Mouse (Mus musculus): ENCODE measurements around the gene Bmpr1b. TPM values are rescaled to one million over a fixed set of nuclear protein-coding genes. Genes with fewer than 3 reads are reported as not detected.

The Bmpr1b gene
- polyA plus RNA-seq, 1 experiment from 2014 or later, result 2.7 TPM

GRCm38 (mm10) chr3:141932956-141933355 is 236.3 kb downstream of the Bmpr1b start:
- no peaks in the 10 kb centered on the region for H3K9me3 ChIP-seq (ENCODE audit: control insufficient read depth, low read length)
- ATAC-seq (ENCODE audit: low FRiP score, low TSS enrichment) (no peak), DNase-seq (ENCODE audit: low spot score) (no peak)
- H3K27me3 ChIP-seq (ENCODE audit: control insufficient read depth, insufficient read depth, low read length), result no peaks in the 10 kb centered on the region
- H3K4me2 ChIP-seq (replicated peaks; ENCODE audit: low read depth), result no peak overlapping the region
- H3K36me3 ChIP-seq (ENCODE audit: control insufficient read depth, insufficient read depth, low read length), result no peaks in the 10 kb centered on the region
- H3K9ac ChIP-seq (ENCODE audit: low read length), result no peak overlapping the region
- H3K4me1 ChIP-seq (replicated peaks; ENCODE audit: control insufficient read depth, insufficient read depth), result no peaks in the 10 kb centered on the region; the same call in 1 of the 2 replicates
- H3K4me3 ChIP-seq (ENCODE audit: low read depth, low read length), result no peak overlapping the region
- TF ChIP-seq CTCF (IDR thresholded peaks at IDR 0.05; ENCODE audit: low read depth) (no peak), EP300 (optimal IDR thresholded peaks at IDR 0.05) (no peak)
- WGBS, result 67% methylated on average over 3 of the region's 3 CpGs
- H3K27ac ChIP-seq (replicated peaks), result no peak overlapping the region

DNA sequence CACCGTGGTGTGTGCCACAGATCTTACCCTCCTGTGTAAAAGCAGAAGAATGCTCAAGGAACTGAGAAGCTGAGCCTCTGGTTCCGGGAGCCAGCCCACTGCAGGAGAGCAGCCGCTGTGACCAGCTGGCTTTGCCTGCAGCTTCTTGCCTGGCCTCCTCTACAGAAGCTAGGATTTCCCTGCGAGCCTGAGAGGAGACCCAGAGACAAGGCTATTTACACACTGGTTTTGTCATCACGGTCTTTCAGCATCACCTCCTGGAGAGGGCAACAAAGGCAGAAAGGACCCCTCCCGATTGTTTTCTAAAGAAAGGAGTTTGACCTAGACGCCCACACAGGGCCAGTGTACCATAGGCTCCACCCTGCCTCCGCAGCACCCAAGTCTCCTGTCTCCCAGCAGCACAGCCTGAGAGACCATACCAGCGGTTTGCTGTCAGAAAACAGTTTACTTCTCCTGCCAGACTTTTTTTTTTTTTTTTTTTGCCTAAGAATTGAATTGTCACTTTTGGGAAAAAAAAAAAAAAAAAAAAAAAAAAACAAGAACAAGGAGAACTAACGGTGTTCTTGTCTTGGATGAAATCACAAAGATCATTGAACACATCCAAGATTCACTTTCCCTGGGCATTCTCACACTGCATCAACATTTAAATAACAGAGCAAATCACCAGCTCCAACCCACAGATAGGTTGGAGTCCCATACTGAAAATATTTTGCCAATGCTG is 237.7 kb downstream of the Bmpr1b start:
- TF ChIP-seq EP300 (optimal IDR thresholded peaks at IDR 0.05), result no peak
- no peak for TF ChIP-seq CTCF (IDR thresholded peaks at IDR 0.05; ENCODE audit: low read depth)
- 19% methylated on average over 10 of the region's 10 CpGs for WGBS
- Histone ChIP-seq H3K4me1 (replicated peaks; ENCODE audit: control insufficient read depth, insufficient read depth) (no peaks in the 10 kb centered on the region; the same call in 1 of the 2 replicates), H3K4me2 (replicated peaks; ENCODE audit: low read depth) (peak overlapping the region; percentile 18), H3K27ac (replicated peaks) (no peak overlapping the region), H3K27me3 (ENCODE audit: control insufficient read depth, insufficient read depth, low read length) (no peaks in the 10 kb centered on the region), H3K4me3 (ENCODE audit: low read depth, low read length) (0 out of 2 replicates have a peak overlapping the region, but pooled peaks have one; percentile 4), H3K9ac (ENCODE audit: low read length) (no peak overlapping the region), H3K36me3 (ENCODE audit: control insufficient read depth, insufficient read depth, low read length) (no peaks in the 10 kb centered on the region), H3K9me3 (ENCODE audit: control insufficient read depth, low read length) (no peaks in the 10 kb centered on the region)
- DNase-seq (ENCODE audit: low spot score), result peak; percentile 19
- no peak for ATAC-seq (ENCODE audit: low FRiP score, low TSS enrichment)

DNA sequence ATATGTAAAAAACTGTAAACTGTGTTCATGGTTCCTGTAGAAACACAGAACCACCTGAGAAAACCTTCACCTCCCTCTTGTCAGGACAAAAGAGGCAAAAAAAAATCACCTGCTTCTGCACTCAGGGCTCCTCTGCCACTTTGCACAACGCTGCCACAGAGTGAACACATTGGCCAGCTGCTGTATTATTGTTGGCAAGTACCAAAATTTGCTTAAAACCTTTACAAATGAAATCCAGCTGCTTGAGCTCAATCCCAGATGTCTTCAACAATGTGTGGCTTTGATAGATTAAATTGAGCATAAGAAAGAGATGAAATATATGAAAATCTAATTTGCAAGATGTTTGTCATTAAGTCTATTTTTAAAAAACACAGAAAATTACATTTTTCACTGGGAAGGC is 245.8 kb downstream of the Bmpr1b start:
- ATAC-seq (ENCODE audit: low FRiP score, low TSS enrichment) (no peak), DNase-seq (ENCODE audit: low spot score) (no peak)
- no peak overlapping the region for H3K9ac ChIP-seq (ENCODE audit: low read length)
- H3K36me3 ChIP-seq (ENCODE audit: control insufficient read depth, insufficient read depth, low read length), result no peaks in the 10 kb centered on the region
- H3K9me3 ChIP-seq (ENCODE audit: control insufficient read depth, low read length), result no peaks in the 10 kb centered on the region
- H3K4me2 ChIP-seq (replicated peaks; ENCODE audit: low read depth), result no peak overlapping the region
- TF ChIP-seq CTCF (IDR thresholded peaks at IDR 0.05; ENCODE audit: low read depth) (no peak), EP300 (optimal IDR thresholded peaks at IDR 0.05) (no peak)
- no peak overlapping the region for H3K4me3 ChIP-seq (ENCODE audit: low read depth, low read length)
- WGBS, result 29% methylated on average over 1 of the region's 1 CpGs
- H3K27me3 ChIP-seq (ENCODE audit: control insufficient read depth, insufficient read depth, low read length), result no peaks in the 10 kb centered on the region
- no peaks in the 10 kb centered on the region for H3K4me1 ChIP-seq (replicated peaks; ENCODE audit: control insufficient read depth, insufficient read depth)
- H3K27ac ChIP-seq (replicated peaks), result no peak overlapping the region

DNA sequence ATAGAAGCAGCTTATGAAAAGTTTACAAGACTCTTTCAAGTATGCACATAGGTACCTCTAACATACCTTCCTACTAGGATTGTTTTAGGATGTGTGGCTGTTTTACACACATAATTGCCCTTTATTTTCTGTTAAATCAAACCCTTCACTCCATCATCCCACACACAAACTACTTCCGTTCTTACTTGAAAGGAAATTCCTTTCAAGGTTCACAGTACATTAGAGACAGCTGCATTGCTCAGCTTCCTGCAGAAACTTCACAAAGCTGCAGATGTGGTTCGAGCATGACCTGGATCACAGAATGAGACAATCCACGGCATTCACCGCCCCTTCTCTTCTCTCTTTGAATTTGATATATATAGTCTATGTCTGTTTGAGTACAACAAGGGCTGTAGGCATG is 248.1 kb downstream of the Bmpr1b start:
- no peak for ATAC-seq (ENCODE audit: low FRiP score, low TSS enrichment)
- H3K27me3 ChIP-seq (ENCODE audit: control insufficient read depth, insufficient read depth, low read length), result no peaks in the 10 kb centered on the region
- H3K27ac ChIP-seq (replicated peaks), result no peak overlapping the region
- TF ChIP-seq CTCF (IDR thresholded peaks at IDR 0.05; ENCODE audit: low read depth), result no peak
- no peak overlapping the region for H3K9ac ChIP-seq (ENCODE audit: low read length)
- H3K4me1 ChIP-seq (replicated peaks; ENCODE audit: control insufficient read depth, insufficient read depth), result no peaks in the 10 kb centered on the region
- H3K36me3 ChIP-seq (ENCODE audit: control insufficient read depth, insufficient read depth, low read length), result no peaks in the 10 kb centered on the region
- no peak overlapping the region for H3K4me3 ChIP-seq (ENCODE audit: low read depth, low read length)
- WGBS, result 52% methylated on average over 4 of the region's 4 CpGs
- no peak overlapping the region for H3K4me2 ChIP-seq (replicated peaks; ENCODE audit: low read depth)
- H3K9me3 ChIP-seq (ENCODE audit: control insufficient read depth, low read length), result no peaks in the 10 kb centered on the region
- no peak for DNase-seq (ENCODE audit: low spot score)

- Histone ChIP-seq H3K4me2 (replicated peaks; ENCODE audit: low read depth) (no peak overlapping the region), H3K9me3 (ENCODE audit: control insufficient read depth, low read length) (no peaks in the 10 kb centered on the region), H3K27me3 (ENCODE audit: control insufficient read depth, insufficient read depth, low read length) (no peaks in the 10 kb centered on the region), H3K4me1 (replicated peaks; ENCODE audit: control insufficient read depth, insufficient read depth) (no peaks in the 10 kb centered on the region), H3K4me3 (ENCODE audit: low read depth, low read length) (no peak overlapping the region), H3K27ac (replicated peaks) (no peak overlapping the region), H3K36me3 (ENCODE audit: control insufficient read depth, insufficient read depth, low read length) (no peaks in the 10 kb centered on the region), H3K9ac (ENCODE audit: low read length) (no peak overlapping the region)
- 46% methylated on average over 3 of the region's 3 CpGs for WGBS
- ATAC-seq (ENCODE audit: low FRiP score, low TSS enrichment) (no peak), DNase-seq (ENCODE audit: low spot score) (no peak)
- no peak for TF ChIP-seq CTCF (IDR thresholded peaks at IDR 0.05; ENCODE audit: low read depth)
- TF ChIP-seq EP300 (optimal IDR thresholded peaks at IDR 0.05), result no peak
Measured at GRCm38 (mm10) chr3:141919661-141920060, 249.6 kb downstream of the Bmpr1b start.

DNA sequence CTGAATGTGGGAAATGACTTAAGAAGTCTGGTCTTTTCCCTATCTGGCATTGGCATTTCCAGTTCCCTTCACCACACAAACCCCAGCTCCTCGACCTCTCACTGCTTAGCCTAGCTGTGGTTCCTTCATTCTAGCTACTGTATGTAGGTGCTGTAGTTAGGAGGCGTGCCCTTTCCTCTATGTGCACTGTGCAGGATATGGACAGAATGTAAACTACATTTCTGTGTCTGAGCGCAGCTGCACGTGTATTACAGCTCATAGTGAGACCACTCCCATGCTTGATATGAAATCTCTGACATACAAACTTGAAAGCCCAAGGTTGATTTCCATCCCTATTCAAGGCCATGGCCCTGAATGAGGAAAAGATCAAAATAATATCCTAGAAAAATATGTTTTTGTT is 252.1 kb downstream of the Bmpr1b start:
- no peak for ATAC-seq (ENCODE audit: low FRiP score, low TSS enrichment)
- Histone ChIP-seq H3K4me2 (replicated peaks; ENCODE audit: low read depth) (no peak overlapping the region), H3K27me3 (ENCODE audit: control insufficient read depth, insufficient read depth, low read length) (no peaks in the 10 kb centered on the region), H3K9me3 (ENCODE audit: control insufficient read depth, low read length) (no peaks in the 10 kb centered on the region), H3K36me3 (ENCODE audit: control insufficient read depth, insufficient read depth, low read length) (no peaks in the 10 kb centered on the region), H3K4me1 (replicated peaks; ENCODE audit: control insufficient read depth, insufficient read depth) (no peaks in the 10 kb centered on the region), H3K4me3 (ENCODE audit: low read depth, low read length) (no peak overlapping the region), H3K27ac (replicated peaks) (no peak overlapping the region), H3K9ac (ENCODE audit: low read length) (no peak overlapping the region)
- TF ChIP-seq EP300 (optimal IDR thresholded peaks at IDR 0.05) (no peak), CTCF (IDR thresholded peaks at IDR 0.05; ENCODE audit: low read depth) (no peak)
- DNase-seq (ENCODE audit: low spot score), result no peak
- 37% methylated on average over 4 of the region's 4 CpGs for WGBS

All from stomach, postnatal 0 days (tissue).